Mouse (Mus musculus): ENCODE results near the gene Adra1d.

Adra1d gene

GRCm38 (mm10) chr2:131497224-131497856 lies 64.7 kb downstream of the Adra1d start:
- no peak for DNase-seq (ENCODE audit: extremely low spot score, low spot score)

DNA sequence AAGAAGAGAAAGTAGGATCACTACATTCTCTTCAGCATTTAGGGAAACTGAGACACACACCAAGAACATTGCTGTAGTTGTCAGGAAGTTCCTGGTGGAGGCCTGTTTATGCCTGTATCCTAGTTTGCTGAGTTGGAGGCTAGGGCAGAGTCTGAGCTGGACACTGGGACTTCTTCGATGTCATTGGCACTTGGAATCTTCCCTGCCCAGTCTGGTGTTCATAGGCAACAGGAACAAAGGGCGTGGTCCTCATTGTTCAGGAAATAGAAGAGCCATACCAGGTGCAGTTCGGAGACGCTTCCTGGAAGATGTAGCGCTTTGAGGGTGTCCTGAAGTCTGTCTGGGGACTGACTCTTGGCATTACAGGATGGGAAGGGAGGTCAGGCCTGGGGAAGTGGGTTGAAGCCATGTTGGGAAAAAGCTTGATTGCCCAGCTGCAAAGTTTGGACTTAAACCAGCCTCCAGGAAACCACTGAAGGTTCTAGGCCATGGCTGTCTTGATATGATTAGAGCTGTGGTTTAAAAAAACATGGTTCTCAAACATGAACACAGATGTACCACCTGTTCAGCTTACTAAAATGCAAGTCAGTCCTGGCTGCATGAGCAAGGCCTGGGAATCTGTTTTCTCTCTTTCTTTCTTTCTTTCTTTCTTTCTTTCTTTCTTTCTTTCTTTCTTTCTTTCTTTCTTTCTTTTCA lies 65.8 kb downstream of the Adra1d start:
- no peak for DNase-seq (ENCODE audit: extremely low spot score, low spot score)
